Mouse (Mus musculus): ENCODE data around the gene Slfn8. TPM values are rescaled to one million over a fixed set of nuclear protein-coding genes. Genes with fewer than 3 reads are reported as not detected.
A peak's percentile ranks its signal among the peaks of the same experiment; 100 is the strongest.

Slfn8 gene
- total RNA-seq (2014; rRNA removed; ENCODE audit: low replicate concordance), result 0.61 and 2.5 TPM in 2 replicates
- 0.41 and 0.51 TPM in 2 replicates for polyA plus RNA-seq (2015; fragmentation: Nextera tagmentation; extraction: Ambion mirVana)

DNA sequence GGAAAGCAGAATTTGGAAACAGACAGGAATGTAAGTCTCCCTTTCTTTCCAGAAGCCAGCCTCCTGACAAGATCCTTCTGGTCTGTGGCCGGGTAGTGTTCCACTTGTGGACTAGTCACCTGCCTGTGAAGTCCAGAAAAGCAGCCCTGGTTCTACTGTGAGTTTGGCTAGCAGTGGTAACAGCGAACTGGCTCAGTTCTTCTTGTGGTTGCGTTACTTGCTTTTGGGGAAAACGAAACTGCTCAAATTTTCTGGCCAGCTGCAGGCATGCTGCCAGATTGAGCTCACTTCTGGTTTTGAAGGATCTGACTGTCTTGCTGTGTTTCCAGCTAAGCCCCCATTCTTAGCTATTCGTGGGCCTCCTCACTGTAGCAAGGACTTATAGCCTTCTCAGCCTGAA is at the start of gene Slfn8:
Gene Slfn8 (minus strand): TSS at position 190 of the 400 bp plus-strand sequence.
- Histone ChIP-seq H3K27me3 (ENCODE audit: control insufficient read depth, insufficient read depth, low read length) (no peaks in the 10 kb centered on the region), H3K4me2 (ENCODE audit: low read depth, low read length) (peak within 1 kb of the TSS; percentile 48), H3K4me3 (ENCODE audit: low read depth, low read length) (peak within 1 kb of the TSS; percentile 22; the same call in 1 of the 2 replicates), H3K27ac (ENCODE audit: low read depth) (peak within 1 kb of the TSS; percentile 50; the same call in 1 of the 2 replicates), H3K4me1 (ENCODE audit: control insufficient read depth, insufficient read depth) (no peaks in the 10 kb centered on the region), H3K9me3 (replicated peaks; ENCODE audit: control insufficient read depth, low read length) (no peaks in the 10 kb centered on the region), H3K9ac (replicated peaks; ENCODE audit: low read depth, low read length) (no peak within 1 kb of the TSS), H3K36me3 (replicated peaks; ENCODE audit: control insufficient read depth, insufficient read depth, low read length) (no peaks in the 10 kb centered on the region)
- WGBS, result 55% methylated on average over 5 of the region's 5 CpGs
- no peak for ATAC-seq (ENCODE audit: insufficient read depth, low read depth)
- no peak for TF ChIP-seq EP300 (IDR thresholded peaks at IDR 0.05; ENCODE audit: low read depth)
- no peak for DNase-seq (ENCODE audit: low spot score)

DNA sequence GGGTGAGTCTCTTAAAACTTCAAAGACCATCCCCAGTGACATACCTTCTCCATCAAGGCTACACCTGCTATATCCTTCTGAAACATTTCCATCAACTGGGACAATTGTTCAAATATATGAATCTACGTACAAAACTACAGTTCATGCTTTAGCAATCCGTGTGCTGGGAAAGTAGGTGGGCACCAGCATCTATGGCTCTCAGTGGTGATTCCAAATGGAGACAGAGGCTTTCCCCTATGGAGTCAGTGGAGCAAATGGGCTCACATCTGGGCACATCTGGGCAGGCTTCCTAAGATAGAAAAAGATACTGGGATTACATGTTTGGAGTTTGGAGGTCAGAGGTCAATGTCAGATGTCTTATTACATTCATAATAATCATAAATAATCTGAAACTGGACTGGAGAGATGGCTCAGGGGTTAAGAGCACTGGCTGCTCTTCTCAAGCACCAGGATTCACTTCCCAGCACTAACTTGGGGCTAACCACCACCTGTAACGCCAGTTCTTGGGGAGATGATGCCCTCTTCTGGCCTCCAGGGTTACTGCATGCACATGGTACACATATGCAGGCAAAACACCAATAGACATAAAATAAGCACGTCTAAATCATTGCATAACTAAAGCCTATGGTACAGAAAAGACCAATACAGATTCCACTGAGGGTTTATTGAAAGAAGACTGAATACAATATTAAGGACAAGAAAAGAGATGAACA is 47.5 kb upstream of the Slfn8 start:
- Histone ChIP-seq H3K4me3 (ENCODE audit: low read depth, low read length) (no peak overlapping the region), H3K27ac (ENCODE audit: low read depth) (no peak overlapping the region), H3K27me3 (ENCODE audit: control insufficient read depth, insufficient read depth, low read length) (no peaks in the 10 kb centered on the region), H3K9ac (replicated peaks; ENCODE audit: low read depth, low read length) (no peak overlapping the region), H3K4me1 (ENCODE audit: control insufficient read depth, insufficient read depth) (peaks cover 10% of the 10 kb centered on the region; the same call in 1 of the 2 replicates), H3K9me3 (replicated peaks; ENCODE audit: control insufficient read depth, low read length) (no peaks in the 10 kb centered on the region), H3K4me2 (ENCODE audit: low read depth, low read length) (no peak overlapping the region; the same call in 1 of the 2 replicates), H3K36me3 (replicated peaks; ENCODE audit: control insufficient read depth, insufficient read depth, low read length) (no peaks in the 10 kb centered on the region)
- TF ChIP-seq CTCF (IDR thresholded peaks at IDR 0.05; ENCODE audit: low read depth) (no peak), EP300 (IDR thresholded peaks at IDR 0.05; ENCODE audit: low read depth) (no peak)
- WGBS, result 72% methylated on average over 4 of the region's 4 CpGs
- ATAC-seq (ENCODE audit: insufficient read depth, low read depth), result no peak
- no peak for DNase-seq (ENCODE audit: low spot score)

DNA sequence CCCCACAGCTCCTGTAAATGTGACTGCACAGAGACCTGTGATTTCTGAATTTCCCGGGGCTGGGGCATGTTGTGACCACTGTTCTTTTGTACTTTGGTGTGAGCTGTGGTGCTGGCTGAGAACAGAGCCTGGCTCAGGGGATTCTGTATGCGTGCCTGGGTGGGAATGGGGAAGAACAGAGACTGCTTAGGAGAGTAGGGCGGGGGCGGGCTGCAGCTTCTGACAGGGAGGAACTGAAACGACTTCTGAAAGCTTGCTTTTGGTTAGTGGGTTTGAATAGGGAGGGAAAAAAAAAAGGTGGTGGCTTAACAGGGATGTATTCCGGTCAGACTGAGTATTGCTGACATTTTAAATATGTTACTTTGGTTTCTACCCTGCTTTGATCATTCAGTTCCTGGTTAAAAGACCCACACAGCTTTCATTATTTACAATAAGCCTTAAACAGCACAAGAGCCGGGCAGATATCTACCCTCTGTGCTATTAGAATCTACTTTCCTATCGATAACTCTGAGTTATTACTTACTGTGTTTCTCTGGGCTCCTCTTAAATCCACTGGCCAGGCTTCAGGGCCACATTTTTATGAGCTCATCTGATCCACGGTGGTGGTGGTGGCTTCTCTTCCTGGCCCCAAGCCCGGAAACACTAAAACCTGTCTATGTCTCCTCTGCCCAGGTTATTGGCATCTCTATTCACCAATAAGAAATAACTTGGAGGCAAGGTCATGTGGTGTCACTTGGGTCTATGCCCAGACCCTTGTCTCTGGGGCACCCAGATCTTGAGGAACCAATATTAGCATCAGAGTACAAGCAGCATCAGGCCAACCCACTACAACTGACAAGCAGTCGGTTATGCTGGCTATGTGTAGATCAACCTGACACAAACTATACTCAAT is 46.3 kb upstream of the Slfn8 start:
- Histone ChIP-seq H3K27me3 (ENCODE audit: control insufficient read depth, insufficient read depth, low read length) (no peaks in the 10 kb centered on the region), H3K4me2 (ENCODE audit: low read depth, low read length) (peak overlapping the region; percentile 47), H3K9me3 (replicated peaks; ENCODE audit: control insufficient read depth, low read length) (no peaks in the 10 kb centered on the region), H3K4me3 (ENCODE audit: low read depth, low read length) (peak overlapping the region; percentile 34), H3K4me1 (ENCODE audit: control insufficient read depth, insufficient read depth) (peaks cover 10% of the 10 kb centered on the region; the same call in 1 of the 2 replicates), H3K9ac (replicated peaks; ENCODE audit: low read depth, low read length) (peak overlapping the region; percentile 10; the same call in 1 of the 2 replicates), H3K27ac (ENCODE audit: low read depth) (peak overlapping the region; percentile 36), H3K36me3 (replicated peaks; ENCODE audit: control insufficient read depth, insufficient read depth, low read length) (no peaks in the 10 kb centered on the region)
- peak; percentile 93 for ATAC-seq (ENCODE audit: insufficient read depth, low read depth)
- no peak for TF ChIP-seq CTCF (IDR thresholded peaks at IDR 0.05; ENCODE audit: low read depth)
- no peak for TF ChIP-seq EP300 (IDR thresholded peaks at IDR 0.05; ENCODE audit: low read depth)
- 31% methylated on average over 11 of the region's 11 CpGs for WGBS
- DNase-seq (ENCODE audit: low spot score), result peak; percentile 65

DNA sequence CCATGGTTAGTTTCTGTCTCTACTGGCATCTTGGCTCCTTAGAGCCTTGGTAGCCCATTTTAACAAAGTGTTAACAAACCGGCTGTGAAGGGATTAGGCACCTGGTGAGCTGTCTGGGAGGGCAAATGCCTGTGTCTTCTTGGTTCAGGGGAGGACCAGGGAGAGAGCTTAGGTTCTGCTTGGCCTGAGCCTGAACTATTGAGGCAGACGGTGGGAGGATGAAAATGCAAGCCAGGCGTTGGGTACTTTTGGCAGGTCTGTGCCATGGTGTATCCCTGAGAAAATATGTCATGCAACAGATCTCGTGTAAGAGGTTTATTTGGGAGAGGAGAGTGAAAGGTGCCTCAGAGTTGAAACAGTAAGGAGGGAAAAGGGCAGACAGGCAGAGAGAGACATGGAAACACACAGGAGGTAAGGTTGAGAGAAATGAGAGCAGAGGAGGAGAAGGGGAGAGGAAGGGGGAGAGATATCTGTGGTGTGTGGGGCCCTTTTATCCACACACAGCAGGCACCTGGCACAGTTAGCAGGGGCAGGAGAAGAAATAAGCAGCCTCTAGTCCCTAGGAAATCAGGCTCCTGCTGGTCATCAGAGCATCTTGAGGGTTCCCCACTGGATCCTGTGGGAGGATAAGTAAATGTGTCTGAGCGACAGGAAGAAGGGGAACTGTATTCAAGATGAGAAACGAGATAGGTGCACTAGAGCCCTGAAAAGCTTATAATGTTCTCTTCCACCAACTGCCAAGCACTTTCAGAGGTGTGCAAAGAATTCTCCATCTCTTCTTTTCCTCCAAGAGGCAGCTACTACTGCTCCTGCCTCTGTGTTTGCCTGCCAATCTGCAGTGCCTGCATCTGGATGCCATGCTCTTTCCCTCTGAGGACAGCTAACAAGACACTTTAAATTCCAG is 45.1 kb upstream of the Slfn8 start:
- 33% methylated on average over 6 of the region's 6 CpGs for WGBS
- ATAC-seq (ENCODE audit: insufficient read depth, low read depth), result no peak

More for the DNA sequence above, 45.1 kb upstream of the Slfn8 start:
- Histone ChIP-seq H3K9me3 (replicated peaks; ENCODE audit: control insufficient read depth, low read length) (no peaks in the 10 kb centered on the region), H3K27ac (ENCODE audit: low read depth) (peak overlapping the region; percentile 75; the same call in 1 of the 2 replicates), H3K9ac (replicated peaks; ENCODE audit: low read depth, low read length) (peak overlapping the region; percentile 48; the same call in 1 of the 2 replicates), H3K27me3 (ENCODE audit: control insufficient read depth, insufficient read depth, low read length) (no peaks in the 10 kb centered on the region), H3K4me2 (ENCODE audit: low read depth, low read length) (peak overlapping the region; percentile 47), H3K4me3 (ENCODE audit: low read depth, low read length) (peak overlapping the region; percentile 34), H3K4me1 (ENCODE audit: control insufficient read depth, insufficient read depth) (peaks cover 10% of the 10 kb centered on the region; the same call in 1 of the 2 replicates), H3K36me3 (replicated peaks; ENCODE audit: control insufficient read depth, insufficient read depth, low read length) (no peaks in the 10 kb centered on the region)
- DNase-seq (ENCODE audit: low spot score), result no peak
- no peak for TF ChIP-seq CTCF (IDR thresholded peaks at IDR 0.05; ENCODE audit: low read depth)
- no peak for TF ChIP-seq EP300 (IDR thresholded peaks at IDR 0.05; ENCODE audit: low read depth)
